Mouse (Mus musculus): ENCODE data around the gene Abi3bp. TPM values are rescaled to one million over a fixed set of nuclear protein-coding genes. Genes with fewer than 3 reads are reported as not detected.

Gene Abi3bp
- polyA plus RNA-seq, 1 experiment from 2014 or later: 0.57 TPM

- DNase-seq (ENCODE audit: low spot score) (no peak), ATAC-seq (ENCODE audit: low FRiP score) (no peak)
- Histone ChIP-seq H3K27ac (ENCODE audit: low read depth, low read length) (no peak overlapping the region), H3K9me3 (ENCODE audit: control insufficient read depth, low read length) (no peaks in the 10 kb centered on the region), H3K36me3 (ENCODE audit: control insufficient read depth, insufficient read depth, low read length) (no peaks in the 10 kb centered on the region), H3K4me1 (replicated peaks; ENCODE audit: control insufficient read depth, insufficient read depth, low read length) (no peaks in the 10 kb centered on the region), H3K4me2 (replicated peaks; ENCODE audit: low read depth, low read length) (no peak overlapping the region), H3K9ac (ENCODE audit: low read depth, low read length) (no peak overlapping the region), H3K27me3 (ENCODE audit: control insufficient read depth, insufficient read depth, low read length) (no peaks in the 10 kb centered on the region), H3K4me3 (ENCODE audit: low read depth, low read length) (no peak overlapping the region)
- 95% methylated on average over 2 of the region's 2 CpGs for WGBS
Observed at GRCm38 (mm10) chr16:56473160-56473559, 4.5 kb upstream of the Abi3bp start.

GRCm38 (mm10) chr16:56475676-56476075 lies 2.0 kb upstream of the Abi3bp start:
- ATAC-seq (ENCODE audit: low FRiP score) (no peak), DNase-seq (ENCODE audit: low spot score) (no peak)
- no peak overlapping the region for H3K9ac ChIP-seq (ENCODE audit: low read depth, low read length)
- WGBS: 84% methylated on average over 5 of the region's 5 CpGs
- H3K4me1 ChIP-seq (replicated peaks; ENCODE audit: control insufficient read depth, insufficient read depth, low read length): no peaks in the 10 kb centered on the region
- no peak overlapping the region for H3K4me3 ChIP-seq (ENCODE audit: low read depth, low read length)
- H3K27ac ChIP-seq (ENCODE audit: low read depth, low read length): no peak overlapping the region
- H3K27me3 ChIP-seq (ENCODE audit: control insufficient read depth, insufficient read depth, low read length): no peaks in the 10 kb centered on the region
- H3K4me2 ChIP-seq (replicated peaks; ENCODE audit: low read depth, low read length): no peak overlapping the region
- H3K9me3 ChIP-seq (ENCODE audit: control insufficient read depth, low read length): no peaks in the 10 kb centered on the region
- no peaks in the 10 kb centered on the region for H3K36me3 ChIP-seq (ENCODE audit: control insufficient read depth, insufficient read depth, low read length)

DNA sequence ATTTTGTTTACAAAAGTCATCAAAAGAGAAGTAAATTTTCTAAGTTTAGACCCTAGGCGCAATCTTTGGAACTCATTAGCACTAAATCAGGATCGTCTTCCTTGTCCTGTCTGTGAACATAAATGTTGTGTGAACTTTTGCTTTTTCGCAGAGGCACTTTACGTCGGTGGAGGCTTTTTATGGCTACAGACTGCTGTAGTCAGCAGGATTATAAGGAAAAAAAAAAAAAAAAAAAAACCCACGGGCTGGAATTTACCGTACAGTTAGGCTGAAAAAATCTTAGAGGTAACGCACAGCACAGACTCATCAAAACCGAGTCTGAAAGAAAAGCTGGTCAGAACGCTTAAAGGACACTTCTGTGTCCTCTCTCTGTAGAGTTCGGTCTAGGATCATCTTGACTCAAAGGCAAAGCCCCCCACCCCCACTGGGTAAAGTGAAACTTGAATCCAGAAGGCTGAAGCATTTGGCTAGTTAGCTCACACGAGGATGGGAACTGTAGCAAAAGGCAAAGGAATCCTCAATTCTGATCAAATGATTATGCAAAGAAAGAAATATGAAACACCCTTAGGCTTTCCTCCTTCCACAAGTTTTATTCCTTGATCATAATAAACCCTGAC lies 1.0 kb downstream of the Abi3bp start:
- no peaks in the 10 kb centered on the region for H3K36me3 ChIP-seq (ENCODE audit: control insufficient read depth, insufficient read depth, low read length)
- ATAC-seq (ENCODE audit: low FRiP score) (no peak), DNase-seq (ENCODE audit: low spot score) (peak; percentile 17)
- 56% methylated on average over 12 of the region's 12 CpGs for WGBS
- H3K27me3 ChIP-seq (ENCODE audit: control insufficient read depth, insufficient read depth, low read length): no peaks in the 10 kb centered on the region
- no peak overlapping the region for H3K27ac ChIP-seq (ENCODE audit: low read depth, low read length)
- H3K4me3 ChIP-seq (ENCODE audit: low read depth, low read length): no peak overlapping the region
- no peaks in the 10 kb centered on the region for H3K4me1 ChIP-seq (replicated peaks; ENCODE audit: control insufficient read depth, insufficient read depth, low read length)
- H3K9me3 ChIP-seq (ENCODE audit: control insufficient read depth, low read length): no peaks in the 10 kb centered on the region
- no peak overlapping the region for H3K4me2 ChIP-seq (replicated peaks; ENCODE audit: low read depth, low read length)
- H3K9ac ChIP-seq (ENCODE audit: low read depth, low read length): no peak overlapping the region

DNA sequence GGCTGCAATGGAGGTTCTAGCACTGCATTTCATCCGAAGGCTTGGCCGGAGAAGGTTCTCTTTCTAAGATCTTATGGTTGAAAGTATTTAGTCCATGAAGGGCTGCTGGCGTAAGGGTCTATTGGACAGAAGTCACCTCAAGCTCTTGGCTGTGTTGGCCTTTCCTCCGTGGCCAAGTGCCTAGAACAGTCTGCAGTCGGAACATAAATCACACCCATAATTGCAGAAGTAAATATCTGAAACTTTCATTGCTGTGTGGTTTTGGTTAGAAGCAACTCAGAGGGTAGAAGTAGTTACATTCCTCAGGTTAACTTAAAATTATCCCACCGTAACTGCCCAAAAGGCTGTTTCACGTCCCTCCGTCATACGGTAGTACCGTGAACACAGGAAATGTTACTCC lies 5.8 kb downstream of the Abi3bp start:
- 95% methylated on average over 10 of the region's 10 CpGs for WGBS
- H3K4me2 ChIP-seq (replicated peaks; ENCODE audit: low read depth, low read length): no peak overlapping the region
- H3K27ac ChIP-seq (ENCODE audit: low read depth, low read length): no peak overlapping the region
- no peaks in the 10 kb centered on the region for H3K9me3 ChIP-seq (ENCODE audit: control insufficient read depth, low read length)
- H3K4me1 ChIP-seq (replicated peaks; ENCODE audit: control insufficient read depth, insufficient read depth, low read length): no peaks in the 10 kb centered on the region
- ATAC-seq (ENCODE audit: low FRiP score) (no peak), DNase-seq (ENCODE audit: low spot score) (no peak)
- no peak overlapping the region for H3K9ac ChIP-seq (ENCODE audit: low read depth, low read length)
- H3K27me3 ChIP-seq (ENCODE audit: control insufficient read depth, insufficient read depth, low read length): no peaks in the 10 kb centered on the region
- no peak overlapping the region for H3K4me3 ChIP-seq (ENCODE audit: low read depth, low read length)
- H3K36me3 ChIP-seq (ENCODE audit: control insufficient read depth, insufficient read depth, low read length): no peaks in the 10 kb centered on the region

GRCm38 (mm10) chr16:56486461-56486860 lies 8.8 kb downstream of the Abi3bp start:
- no peaks in the 10 kb centered on the region for H3K36me3 ChIP-seq (ENCODE audit: control insufficient read depth, insufficient read depth, low read length)
- no peak overlapping the region for H3K9ac ChIP-seq (ENCODE audit: low read depth, low read length)
- no peak for DNase-seq (ENCODE audit: low spot score)
- no peak for ATAC-seq (ENCODE audit: low FRiP score)
- H3K27me3 ChIP-seq (ENCODE audit: control insufficient read depth, insufficient read depth, low read length): no peaks in the 10 kb centered on the region
- no peaks in the 10 kb centered on the region for H3K9me3 ChIP-seq (ENCODE audit: control insufficient read depth, low read length)
- H3K4me3 ChIP-seq (ENCODE audit: low read depth, low read length): no peak overlapping the region
- 43% methylated on average over 4 of the region's 4 CpGs for WGBS
- no peak overlapping the region for H3K27ac ChIP-seq (ENCODE audit: low read depth, low read length)
- no peaks in the 10 kb centered on the region for H3K4me1 ChIP-seq (replicated peaks; ENCODE audit: control insufficient read depth, insufficient read depth, low read length)
- no peak overlapping the region for H3K4me2 ChIP-seq (replicated peaks; ENCODE audit: low read depth, low read length)

DNA sequence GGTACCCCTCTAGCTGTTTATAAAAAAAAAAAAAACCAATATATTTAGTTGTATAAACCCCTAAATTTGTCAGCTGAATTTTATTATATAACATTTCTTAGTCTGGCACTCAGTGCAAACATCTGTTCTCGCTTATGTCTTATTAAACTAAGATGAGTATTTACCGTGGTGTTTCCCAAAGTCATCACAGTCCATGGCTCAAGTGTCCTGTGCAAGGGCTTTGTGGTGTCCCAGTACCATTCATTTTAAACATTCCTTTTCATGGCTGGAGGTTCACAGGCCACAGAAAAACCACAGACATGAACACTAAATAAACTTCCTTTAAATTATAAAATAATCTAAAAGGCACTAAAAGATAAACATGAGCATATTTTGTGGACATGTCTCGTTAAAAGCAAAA lies 13.2 kb downstream of the Abi3bp start:
- 76% methylated on average over 3 of the region's 3 CpGs for WGBS
- no peaks in the 10 kb centered on the region for H3K27me3 ChIP-seq (ENCODE audit: control insufficient read depth, insufficient read depth, low read length)
- no peak for DNase-seq (ENCODE audit: low spot score)
- H3K4me3 ChIP-seq (ENCODE audit: low read depth, low read length): no peak overlapping the region
- H3K36me3 ChIP-seq (ENCODE audit: control insufficient read depth, insufficient read depth, low read length): no peaks in the 10 kb centered on the region
- ATAC-seq (ENCODE audit: low FRiP score): no peak
- H3K4me1 ChIP-seq (replicated peaks; ENCODE audit: control insufficient read depth, insufficient read depth, low read length): no peaks in the 10 kb centered on the region
- no peak overlapping the region for H3K4me2 ChIP-seq (replicated peaks; ENCODE audit: low read depth, low read length)
- H3K9me3 ChIP-seq (ENCODE audit: control insufficient read depth, low read length): no peaks in the 10 kb centered on the region
- H3K27ac ChIP-seq (ENCODE audit: low read depth, low read length): no peak overlapping the region
- H3K9ac ChIP-seq (ENCODE audit: low read depth, low read length): no peak overlapping the region

GRCm38 (mm10) chr16:56495266-56495665 lies 17.6 kb downstream of the Abi3bp start:
- no peaks in the 10 kb centered on the region for H3K27me3 ChIP-seq (ENCODE audit: control insufficient read depth, insufficient read depth, low read length)
- no peak overlapping the region for H3K9ac ChIP-seq (ENCODE audit: low read depth, low read length)
- no peaks in the 10 kb centered on the region for H3K4me1 ChIP-seq (replicated peaks; ENCODE audit: control insufficient read depth, insufficient read depth, low read length)
- no peak overlapping the region for H3K4me3 ChIP-seq (ENCODE audit: low read depth, low read length)
- no peaks in the 10 kb centered on the region for H3K36me3 ChIP-seq (ENCODE audit: control insufficient read depth, insufficient read depth, low read length)
- no peak for DNase-seq (ENCODE audit: low spot score)
- WGBS: 81% methylated on average over 4 of the region's 4 CpGs
- no peak overlapping the region for H3K27ac ChIP-seq (ENCODE audit: low read depth, low read length)
- no peaks in the 10 kb centered on the region for H3K9me3 ChIP-seq (ENCODE audit: control insufficient read depth, low read length)
- no peak for ATAC-seq (ENCODE audit: low FRiP score)
- no peak overlapping the region for H3K4me2 ChIP-seq (replicated peaks; ENCODE audit: low read depth, low read length)

- Histone ChIP-seq H3K4me3 (ENCODE audit: low read depth, low read length) (no peak overlapping the region), H3K4me2 (replicated peaks; ENCODE audit: low read depth, low read length) (no peak overlapping the region), H3K36me3 (ENCODE audit: control insufficient read depth, insufficient read depth, low read length) (no peaks in the 10 kb centered on the region), H3K27me3 (ENCODE audit: control insufficient read depth, insufficient read depth, low read length) (no peaks in the 10 kb centered on the region), H3K9ac (ENCODE audit: low read depth, low read length) (no peak overlapping the region), H3K27ac (ENCODE audit: low read depth, low read length) (no peak overlapping the region), H3K4me1 (replicated peaks; ENCODE audit: control insufficient read depth, insufficient read depth, low read length) (no peaks in the 10 kb centered on the region), H3K9me3 (ENCODE audit: control insufficient read depth, low read length) (no peaks in the 10 kb centered on the region)
- WGBS: 56% methylated on average over 4 of the region's 4 CpGs
- no peak for DNase-seq (ENCODE audit: low spot score)
- no peak for ATAC-seq (ENCODE audit: low FRiP score)
Observed at GRCm38 (mm10) chr16:56496743-56497142, 19.1 kb downstream of the Abi3bp start.

- no peak overlapping the region for H3K4me3 ChIP-seq (ENCODE audit: low read depth, low read length)
- 74% methylated on average over 1 of the region's 1 CpGs for WGBS
- H3K4me1 ChIP-seq (replicated peaks; ENCODE audit: control insufficient read depth, insufficient read depth, low read length): no peaks in the 10 kb centered on the region
- no peaks in the 10 kb centered on the region for H3K36me3 ChIP-seq (ENCODE audit: control insufficient read depth, insufficient read depth, low read length)
- no peaks in the 10 kb centered on the region for H3K9me3 ChIP-seq (ENCODE audit: control insufficient read depth, low read length)
- no peak overlapping the region for H3K9ac ChIP-seq (ENCODE audit: low read depth, low read length)
- DNase-seq (ENCODE audit: low spot score) (no peak), ATAC-seq (ENCODE audit: low FRiP score) (no peak)
- H3K4me2 ChIP-seq (replicated peaks; ENCODE audit: low read depth, low read length): no peak overlapping the region
- H3K27me3 ChIP-seq (ENCODE audit: control insufficient read depth, insufficient read depth, low read length): no peaks in the 10 kb centered on the region
- H3K27ac ChIP-seq (ENCODE audit: low read depth, low read length): no peak overlapping the region
Observed at GRCm38 (mm10) chr16:56498680-56499079, 21.0 kb downstream of the Abi3bp start.

Data from hindbrain, embryonic 11.5 days (tissue).